Mouse (Mus musculus): Measurements from ENCODE around the gene Ntn3. TPM values are rescaled to one million over a fixed set of nuclear protein-coding genes. Genes with fewer than 3 reads are reported as not detected.
A peak's percentile ranks its signal among the peaks of the same experiment; 100 is the strongest.

Gene Ntn3
- polyA plus RNA-seq, 1 experiment: 0.37 TPM

DNA sequence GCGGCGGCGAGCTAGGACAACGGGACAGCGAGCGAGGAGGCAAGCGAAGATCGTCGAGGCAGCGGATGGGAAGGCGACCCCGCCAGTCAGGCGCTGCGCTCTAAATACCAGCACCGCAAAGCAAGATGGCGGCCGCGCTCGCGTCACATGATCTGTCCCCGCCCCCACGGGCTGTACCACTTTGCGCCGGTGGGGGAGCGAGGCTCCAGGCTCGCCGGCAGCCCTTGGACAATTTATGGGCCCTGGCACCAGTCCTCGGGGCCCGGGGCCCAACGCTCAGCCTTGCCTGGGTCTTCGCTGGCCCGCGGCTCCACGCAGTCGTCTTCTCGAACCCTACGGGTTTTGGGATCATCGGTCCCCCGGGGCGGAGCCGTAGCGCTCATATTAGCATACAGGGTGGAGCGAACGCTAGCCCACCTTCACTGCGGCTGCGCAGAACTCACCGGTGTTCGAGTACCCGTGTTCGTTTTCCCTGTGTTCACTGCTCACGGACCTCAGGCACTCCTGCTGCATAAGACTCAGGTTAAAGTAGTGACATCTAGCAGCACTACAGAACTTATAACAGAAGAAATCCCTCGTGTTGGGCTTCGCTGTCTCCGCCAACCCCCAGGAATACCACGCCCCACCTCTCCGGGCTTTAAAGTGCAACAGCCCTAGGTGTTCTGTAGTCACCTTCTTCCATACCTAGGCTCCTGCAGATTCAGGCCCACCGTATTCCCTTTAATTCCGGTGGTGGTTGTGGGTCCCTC lies 39.8 kb downstream of the Ntn3 start, which contains the start of gene Atp6v0c:
TSS of gene Atp6v0c (minus strand) at position 386 of the 749 bp plus-strand sequence.
- TF ChIP-seq CTCF (IDR thresholded peaks at IDR 0.05; ENCODE audit: control insufficient read depth, insufficient read depth, low read length) (no peak), POLR2A (IDR thresholded peaks at IDR 0.05; ENCODE audit: borderline replicate concordance, control insufficient read depth, low read depth, low read length) (peak; percentile 95)
- under 1% methylated on average over 58 of the region's 58 CpGs for WGBS
- H3K4me1 ChIP-seq (ENCODE audit: control insufficient read depth, insufficient read depth, low read length): peaks cover 10% of the 10 kb centered on the region; the same call in 1 of the 2 replicates
- peak within 1 kb of the TSS; percentile 98 for H3K27ac ChIP-seq (ENCODE audit: control insufficient read depth, insufficient read depth, low read depth, low read length, poor library complexity)
- peak within 1 kb of the TSS; percentile 89 for H3K4me3 ChIP-seq (replicated peaks; ENCODE audit: control insufficient read depth, low read depth, low read length)

DNA sequence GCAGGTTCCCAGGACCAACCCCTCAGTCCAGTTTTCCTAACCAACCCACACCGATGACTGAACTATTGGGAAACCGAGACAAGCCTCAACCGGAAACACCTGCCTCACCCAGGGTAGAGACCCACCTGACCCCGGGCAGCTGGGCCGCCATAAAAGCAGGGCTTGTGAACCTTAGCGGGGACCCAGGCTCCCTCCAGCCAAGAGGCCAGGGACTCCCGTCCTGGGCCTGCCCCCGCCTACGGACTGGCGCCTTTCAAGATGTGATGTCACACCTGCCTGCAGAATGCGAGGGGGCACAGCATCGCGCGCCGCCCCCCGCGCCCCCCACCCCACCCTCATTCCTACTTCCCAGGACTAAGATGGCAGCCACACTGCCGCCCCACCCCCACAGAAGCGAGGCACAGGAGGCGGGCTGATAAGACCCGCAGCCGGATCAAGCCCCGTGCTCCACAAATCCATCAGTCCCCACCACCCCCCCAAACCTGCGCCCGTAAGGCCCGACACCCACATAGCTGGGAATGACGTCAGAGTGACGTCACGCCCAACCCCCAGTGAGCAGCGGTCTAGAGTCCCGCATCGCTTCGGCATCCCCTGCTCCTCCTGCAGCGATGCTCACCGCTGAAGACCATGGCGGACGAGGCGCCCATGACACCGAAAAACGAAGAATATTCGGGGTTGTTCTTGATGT lies 40.6 kb downstream of the Ntn3 start:
- peak overlapping the region; percentile 98 for H3K27ac ChIP-seq (ENCODE audit: control insufficient read depth, insufficient read depth, low read depth, low read length, poor library complexity)
- 1% methylated on average over 41 of the region's 41 CpGs for WGBS
- H3K4me3 ChIP-seq (replicated peaks; ENCODE audit: control insufficient read depth, low read depth, low read length): peak overlapping the region; percentile 89
- no peak for TF ChIP-seq CTCF (IDR thresholded peaks at IDR 0.05; ENCODE audit: control insufficient read depth, insufficient read depth, low read length)
- peak; percentile 35; the same call in 1 of the 2 replicates for TF ChIP-seq POLR2A (IDR thresholded peaks at IDR 0.05; ENCODE audit: borderline replicate concordance, control insufficient read depth, low read depth, low read length)
- peaks cover 11% of the 10 kb centered on the region; the same call in 1 of the 2 replicates for H3K4me1 ChIP-seq (ENCODE audit: control insufficient read depth, insufficient read depth, low read length)

DNA sequence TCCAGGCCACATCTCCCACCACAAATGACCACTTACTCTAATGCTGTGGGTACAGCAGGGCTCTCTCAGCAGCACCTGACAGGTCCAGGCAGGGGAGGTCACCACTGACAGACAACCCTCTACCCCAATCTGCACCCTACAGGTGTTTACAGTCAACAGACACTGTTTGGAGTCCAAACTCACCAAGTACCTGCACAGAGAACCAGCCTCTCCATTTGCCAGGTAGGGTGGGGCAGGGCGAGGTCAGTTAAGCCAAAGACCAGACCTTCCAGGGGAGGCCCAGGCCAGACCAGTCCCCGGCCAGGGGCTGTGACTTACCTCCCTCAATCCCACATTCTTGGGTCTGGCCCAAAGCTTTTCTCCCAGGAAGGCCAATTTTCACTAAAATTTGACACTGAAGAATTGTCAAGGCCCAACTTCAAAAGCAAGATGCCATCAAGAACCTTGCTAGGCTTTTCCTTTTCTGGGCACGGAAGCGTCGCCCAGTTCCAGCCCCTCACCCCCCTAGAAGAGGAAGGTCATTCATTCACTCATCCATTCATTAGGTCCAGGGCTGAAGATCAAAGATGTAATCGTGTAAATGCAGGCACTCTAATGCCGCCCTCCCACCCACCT lies 41.3 kb downstream of the Ntn3 start:
- TF ChIP-seq POLR2A (IDR thresholded peaks at IDR 0.05; ENCODE audit: borderline replicate concordance, control insufficient read depth, low read depth, low read length) (no peak), CTCF (IDR thresholded peaks at IDR 0.05; ENCODE audit: control insufficient read depth, insufficient read depth, low read length) (no peak)
- Histone ChIP-seq H3K4me3 (replicated peaks; ENCODE audit: control insufficient read depth, low read depth, low read length) (peak overlapping the region; percentile 89), H3K4me1 (ENCODE audit: control insufficient read depth, insufficient read depth, low read length) (peaks cover 11% of the 10 kb centered on the region; the same call in 1 of the 2 replicates), H3K27ac (ENCODE audit: control insufficient read depth, insufficient read depth, low read depth, low read length, poor library complexity) (peak overlapping the region; percentile 98)
- 30% methylated on average over 7 of the region's 7 CpGs for WGBS

DNA sequence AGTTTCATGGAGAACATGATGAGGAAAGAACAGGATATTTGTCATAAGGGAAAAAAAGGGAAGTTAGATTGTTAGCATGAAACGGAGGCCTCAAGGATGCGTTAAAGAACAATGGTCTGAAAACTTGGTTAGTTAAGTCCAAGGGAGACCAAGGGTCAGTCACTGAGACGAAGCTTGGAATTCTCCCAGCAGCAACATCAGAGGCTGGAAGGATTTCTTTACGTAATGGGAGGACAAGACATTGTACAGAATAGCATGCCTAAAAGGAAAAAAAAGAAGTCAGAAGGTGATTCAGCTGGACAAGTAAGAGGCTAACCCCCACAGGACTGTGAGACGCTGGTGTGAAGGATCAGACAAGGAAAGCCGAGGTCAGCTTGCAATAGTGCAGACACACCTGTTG lies 42.2 kb downstream of the Ntn3 start:
- Histone ChIP-seq H3K4me1 (ENCODE audit: control insufficient read depth, insufficient read depth, low read length) (peaks cover 11% of the 10 kb centered on the region; the same call in 1 of the 2 replicates), H3K27ac (ENCODE audit: control insufficient read depth, insufficient read depth, low read depth, low read length, poor library complexity) (peak overlapping the region; percentile 49), H3K4me3 (replicated peaks; ENCODE audit: control insufficient read depth, low read depth, low read length) (peak overlapping the region; percentile 21)
- WGBS: 29% methylated on average over 6 of the region's 6 CpGs
- TF ChIP-seq POLR2A (IDR thresholded peaks at IDR 0.05; ENCODE audit: borderline replicate concordance, control insufficient read depth, low read depth, low read length) (no peak), CTCF (IDR thresholded peaks at IDR 0.05; ENCODE audit: control insufficient read depth, insufficient read depth, low read length) (no peak)

DNA sequence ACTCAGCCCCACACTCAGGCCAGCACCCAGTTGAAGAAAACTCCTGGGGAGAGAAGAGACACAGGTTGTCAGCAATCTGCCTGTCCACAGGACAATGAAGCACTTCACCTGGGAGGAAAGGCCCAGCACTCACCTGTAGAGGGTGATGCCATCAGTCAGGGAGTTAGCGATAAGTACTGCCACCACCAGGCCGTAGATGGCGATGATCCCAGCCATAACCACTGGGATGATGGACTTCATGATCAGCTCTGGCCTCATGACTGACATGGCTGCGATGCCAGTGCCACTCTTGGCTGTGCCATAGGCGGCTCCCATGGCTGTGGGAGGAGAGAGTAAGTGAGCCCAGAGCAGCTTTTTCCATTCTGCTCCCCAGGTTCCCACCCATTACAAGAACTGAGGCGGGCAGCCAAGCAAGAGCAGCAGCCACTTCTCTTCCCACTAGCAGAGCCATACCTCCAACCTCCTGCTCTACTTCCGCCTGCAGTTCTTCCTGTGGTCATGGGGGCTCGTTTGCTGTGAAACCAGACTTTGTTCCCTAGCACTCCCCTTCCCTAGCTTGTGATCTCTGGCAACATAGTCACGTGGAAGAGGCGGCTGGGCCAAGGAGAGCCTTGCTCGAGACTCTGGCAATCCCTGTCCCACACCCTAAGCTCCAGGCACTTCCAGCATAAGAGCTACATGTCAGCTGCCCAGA lies 44.6 kb downstream of the Ntn3 start:
- Histone ChIP-seq H3K27ac (ENCODE audit: control insufficient read depth, insufficient read depth, low read depth, low read length, poor library complexity) (peak overlapping the region; percentile 14), H3K4me3 (replicated peaks; ENCODE audit: control insufficient read depth, low read depth, low read length) (no peak overlapping the region), H3K4me1 (ENCODE audit: control insufficient read depth, insufficient read depth, low read length) (peaks cover 8% of the 10 kb centered on the region)
- TF ChIP-seq CTCF (IDR thresholded peaks at IDR 0.05; ENCODE audit: control insufficient read depth, insufficient read depth, low read length): 0 out of 2 replicates have a peak, but pooled peaks have one; percentile 4
- TF ChIP-seq POLR2A (IDR thresholded peaks at IDR 0.05; ENCODE audit: borderline replicate concordance, control insufficient read depth, low read depth, low read length): no peak
- 62% methylated on average over 11 of the region's 11 CpGs for WGBS

DNA sequence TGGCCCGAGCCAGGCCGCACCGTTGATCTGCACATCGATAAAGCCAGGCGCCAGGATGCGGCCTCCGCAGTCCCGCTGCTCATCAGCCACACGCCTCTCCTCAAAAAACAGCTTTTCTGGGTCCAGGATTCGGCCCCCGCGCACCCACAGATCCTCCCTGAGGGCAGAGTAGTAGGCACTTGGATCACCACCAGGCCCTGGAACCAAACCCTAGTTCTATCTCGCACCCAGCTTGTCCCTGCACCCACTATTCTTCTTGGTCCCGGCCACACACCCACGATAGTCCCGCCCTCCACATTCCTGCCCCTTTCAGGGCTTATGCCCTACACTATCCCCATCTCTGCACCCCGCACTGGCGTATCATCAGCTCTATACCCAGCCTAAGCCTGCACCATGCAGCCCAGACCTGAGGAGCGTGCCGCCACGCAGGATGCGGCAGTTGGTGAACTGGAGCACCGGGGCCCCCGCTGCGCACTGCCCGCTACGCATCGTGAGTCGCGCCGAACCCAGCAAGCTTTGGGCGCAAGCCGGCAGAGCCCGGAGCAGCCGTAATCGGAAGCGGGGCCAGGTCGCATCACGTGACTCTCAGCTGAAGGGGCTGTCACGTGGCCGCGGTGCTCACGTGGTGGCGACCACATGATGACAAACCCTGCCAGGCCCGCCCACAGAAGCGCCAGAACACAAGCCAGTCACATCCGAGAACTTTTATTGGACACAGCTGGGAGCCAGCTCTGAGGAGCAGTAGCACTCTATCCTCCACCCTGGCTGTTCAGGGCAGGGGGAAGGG lies 46.0 kb downstream of the Ntn3 start, which contains the start of gene Amdhd2:
TSS of gene Amdhd2 (minus strand) at position 591 of the 787 bp plus-strand sequence.
- peaks cover 9% of the 10 kb centered on the region for H3K4me1 ChIP-seq (ENCODE audit: control insufficient read depth, insufficient read depth, low read length)

DNA sequence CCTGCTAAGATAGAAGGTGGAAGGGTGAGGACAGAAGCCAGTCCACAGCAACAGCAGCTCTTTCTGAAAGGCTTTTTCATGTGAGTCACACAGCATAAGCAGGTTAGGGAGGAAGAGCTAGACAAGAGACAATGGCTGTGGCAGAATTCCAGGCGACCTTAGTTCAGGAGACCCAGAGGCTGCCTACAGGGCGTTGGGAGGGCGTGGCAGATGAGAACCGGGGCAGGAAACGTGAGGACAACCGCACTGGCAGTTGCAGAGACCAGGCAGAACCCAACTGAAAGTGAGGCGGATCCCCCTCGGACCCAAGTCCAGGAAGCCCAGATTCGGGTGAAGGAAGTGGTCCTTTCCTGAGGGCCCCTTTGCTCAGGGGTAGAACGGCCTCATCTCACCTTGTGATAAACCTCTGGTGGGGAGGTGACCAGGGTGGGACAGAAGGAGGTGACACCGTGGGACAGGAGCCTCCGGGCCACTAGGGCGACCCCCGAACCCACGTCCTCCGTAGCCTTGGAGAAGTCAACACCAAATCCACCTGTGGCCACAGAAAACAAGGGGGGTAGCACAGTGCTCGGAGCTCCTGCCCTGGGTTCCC lies 46.7 kb downstream of the Ntn3 start:
- H3K27ac ChIP-seq (ENCODE audit: control insufficient read depth, insufficient read depth, low read depth, low read length, poor library complexity): peak overlapping the region; percentile 94
- TF ChIP-seq POLR2A (IDR thresholded peaks at IDR 0.05; ENCODE audit: borderline replicate concordance, control insufficient read depth, low read depth, low read length) (no peak), CTCF (IDR thresholded peaks at IDR 0.05; ENCODE audit: control insufficient read depth, insufficient read depth, low read length) (no peak)
- H3K4me3 ChIP-seq (replicated peaks; ENCODE audit: control insufficient read depth, low read depth, low read length): peak overlapping the region; percentile 90
- 2% methylated on average over 17 of the region's 17 CpGs for WGBS
- H3K4me1 ChIP-seq (ENCODE audit: control insufficient read depth, insufficient read depth, low read length): peaks cover 9% of the 10 kb centered on the region

More for the DNA sequence above, 46.0 kb downstream of the Ntn3 start, which contains the start of gene Amdhd2:
- Histone ChIP-seq H3K27ac (ENCODE audit: control insufficient read depth, insufficient read depth, low read depth, low read length, poor library complexity) (peak within 1 kb of the TSS; percentile 94), H3K4me3 (replicated peaks; ENCODE audit: control insufficient read depth, low read depth, low read length) (peak within 1 kb of the TSS; percentile 90)
- under 1% methylated on average over 47 of the region's 47 CpGs for WGBS
- peak; percentile 86 for TF ChIP-seq POLR2A (IDR thresholded peaks at IDR 0.05; ENCODE audit: borderline replicate concordance, control insufficient read depth, low read depth, low read length)
- no peak for TF ChIP-seq CTCF (IDR thresholded peaks at IDR 0.05; ENCODE audit: control insufficient read depth, insufficient read depth, low read length)
